ENCODE assay signal across 22 mouse cellular contexts in genomic region chr8:95314707-95315106, GRCm38 (mm10). TPM values are rescaled to one million over a fixed set of nuclear protein-coding genes. Genes with fewer than 3 reads are reported as not detected.
"Had no signal": no experiment of that assay in that cellular context is flagged by ENCODE, and none has a peak within 500 bp of the region (broad histone marks: within the 10 kb centered on the region; RNA-seq: fewer than 3 reads in every experiment).

No protein-coding gene starts in this region.

- ATAC-seq: liver, embryonic 12.5 days; midbrain, embryonic 15.5 days had no signal

- H3K27ac ChIP-seq: limb, embryonic 15.5 days; liver, embryonic 12.5 days; lung, embryonic 15.5 days; midbrain, embryonic 15.5 days; neural tube, embryonic 13.5 days had no signal

- H3K4me1 ChIP-seq: limb, embryonic 15.5 days; liver, embryonic 12.5 days; lung, embryonic 15.5 days had no signal

- H3K9ac ChIP-seq: limb, embryonic 15.5 days; liver, embryonic 12.5 days; lung, embryonic 15.5 days; midbrain, embryonic 15.5 days; neural tube, embryonic 13.5 days had no signal

- H3K4me2 ChIP-seq: limb, embryonic 15.5 days; liver, embryonic 12.5 days; lung, embryonic 15.5 days; midbrain, embryonic 11.5 days; midbrain, embryonic 15.5 days; neural tube, embryonic 13.5 days had no signal

- H3K4me3 ChIP-seq: limb, embryonic 15.5 days; liver, embryonic 12.5 days; lung, embryonic 15.5 days; midbrain, embryonic 15.5 days; neural tube, embryonic 13.5 days had no signal

- H3K9me3 ChIP-seq: limb, embryonic 15.5 days; liver, embryonic 12.5 days; lung, embryonic 15.5 days; midbrain, embryonic 15.5 days; neural tube, embryonic 13.5 days had no signal

- DNase-seq: kidney, postnatal 10 days; kidney, postnatal 4 days; lung, postnatal 4 days; right cerebral cortex, adult 18-20 months; right cerebral cortex, postnatal 25 days; thymus, postnatal 36 days had no signal

- H3K36me3 ChIP-seq: limb, embryonic 15.5 days; liver, embryonic 12.5 days; lung, embryonic 15.5 days; midbrain, embryonic 15.5 days; neural tube, embryonic 13.5 days had no signal

- H3K27me3 ChIP-seq: limb, embryonic 15.5 days; lung, embryonic 15.5 days; midbrain, embryonic 15.5 days had no signal

RNA-seq across cellular contexts. Expression of gene Tepp, which starts 4.3 kb away (rescaled TPM):
- total RNA-seq: layer of hippocampus, adult 8-10 months; layer of hippocampus, postnatal 25 days; left cerebral cortex, adult 8-10 months; left cerebral cortex, postnatal 25 days; megakaryocyte, adult 5-6 weeks had no signal
- polyA plus RNA-seq: liver, embryonic 12.5 days; liver, embryonic 16.5 days; small intestine, adult 2 months; stomach, embryonic 16.5 days had no signal

RNA-seq across cellular contexts. Expression of gene Cngb1, which starts 8.3 kb away (rescaled TPM):
- total RNA-seq: monocyte, adult 5-6 weeks had no signal
- polyA plus RNA-seq: limb, embryonic 11.5 days; liver, embryonic 12.5 days had no signal

RNA-seq across cellular contexts. Expression of gene Mmp15, which starts 37.4 kb away (rescaled TPM):
- total RNA-seq: megakaryocyte, adult 5-6 weeks; monocyte, adult 5-6 weeks had no signal
